Comparison of ENCODE assay signal across 25 mouse cellular contexts in genomic region chr6:48979616-48980015, GRCm38 (mm10). TPM values are rescaled to one million over a fixed set of nuclear protein-coding genes. Genes with fewer than 3 reads are reported as not detected.
"Had no signal": no experiment of that assay in that cellular context is flagged by ENCODE, and none has a peak within 500 bp of the region (broad histone marks: within the 10 kb centered on the region; RNA-seq: fewer than 3 reads in every experiment).

No protein-coding gene starts in this region.

- DNase-seq: retina, postnatal 1 day; right cerebral cortex, adult 18-20 months; right cerebral cortex, postnatal 14 days; right cerebral cortex, postnatal 25 days; right cerebral cortex, postnatal 4 days; spleen, adult 18-20 months; thymus, adult 18-20 months; thymus, adult 2 months; thymus, postnatal 14 days; thymus, postnatal 25 days; thymus, postnatal 36 days; thymus, postnatal 4 days had no signal

RNA-seq across cellular contexts. Expression of gene Doxl2, which starts 4.9 kb away (rescaled TPM):
- total RNA-seq: neutrophil, adult 5-6 weeks had no signal
- polyA plus RNA-seq: neural tube, embryonic 13.5 days; neural tube, embryonic 14.5 days; neural tube, embryonic 15.5 days; small intestine, adult 2 months; stomach, embryonic 14.5 days; stomach, embryonic 15.5 days; stomach, embryonic 16.5 days; stomach, postnatal 0 days; testis, adult 2 months; thymus, postnatal 0 days; urinary bladder, adult 2 months had no signal

RNA-seq across cellular contexts. Expression of gene Svs1, which starts 7.0 kb away (rescaled TPM):
- total RNA-seq: neutrophil, adult 5-6 weeks had no signal
- polyA plus RNA-seq: neural tube, embryonic 13.5 days; neural tube, embryonic 14.5 days; neural tube, embryonic 15.5 days; small intestine, adult 2 months; spleen, adult 2 months; stomach, embryonic 14.5 days; stomach, embryonic 15.5 days; stomach, embryonic 16.5 days; stomach, postnatal 0 days; testis, adult 2 months; thymus, postnatal 0 days; urinary bladder, adult 2 months had no signal

RNA-seq across cellular contexts. Expression of gene 1600015I10Rik, which starts 49.9 kb away (rescaled TPM):
- total RNA-seq: neutrophil, adult 5-6 weeks had no signal
- polyA plus RNA-seq: neural tube, embryonic 13.5 days; neural tube, embryonic 14.5 days; neural tube, embryonic 15.5 days; spleen, adult 2 months; stomach, embryonic 14.5 days; stomach, embryonic 15.5 days; stomach, embryonic 16.5 days; stomach, postnatal 0 days; testis, adult 2 months; urinary bladder, adult 2 months had no signal

RNA-seq across cellular contexts. Expression of gene Gpnmb, which starts 56.7 kb away (rescaled TPM):
- total RNA-seq: neutrophil, adult 5-6 weeks had no signal
